Mouse (Mus musculus): Measurements from ENCODE around the gene Bmp5. TPM values are rescaled to one million over a fixed set of nuclear protein-coding genes. Genes with fewer than 3 reads are reported as not detected.
A peak's percentile ranks its signal among the peaks of the same experiment; 100 is the strongest.
"Not testable (repeated sequence)": the region's sequence is repeated elsewhere in the genome, so short reads cannot be mapped to it uniquely, and the experiment has no call there.

Gene Bmp5
- 1.9 and 2.5 TPM in 2 replicates for polyA plus RNA-seq (2012; rRNA removed)

GRCm38 (mm10) chr9:75775129-75775845, at the start of gene Bmp5:
TSS of gene Bmp5 (plus strand) at chr9:75775364.
- DNase-seq (ENCODE audit: extremely low spot score in 1 of 2, low spot score in 1 of 2) = no peak

GRCm38 (mm10) chr9:75760075-75760474, 15.1 kb upstream of the Bmp5 start:
- peak in 1 of 2 experiments; percentile 42 for DNase-seq (ENCODE audit: extremely low spot score in 1 of 2, low spot score in 1 of 2)

DNA sequence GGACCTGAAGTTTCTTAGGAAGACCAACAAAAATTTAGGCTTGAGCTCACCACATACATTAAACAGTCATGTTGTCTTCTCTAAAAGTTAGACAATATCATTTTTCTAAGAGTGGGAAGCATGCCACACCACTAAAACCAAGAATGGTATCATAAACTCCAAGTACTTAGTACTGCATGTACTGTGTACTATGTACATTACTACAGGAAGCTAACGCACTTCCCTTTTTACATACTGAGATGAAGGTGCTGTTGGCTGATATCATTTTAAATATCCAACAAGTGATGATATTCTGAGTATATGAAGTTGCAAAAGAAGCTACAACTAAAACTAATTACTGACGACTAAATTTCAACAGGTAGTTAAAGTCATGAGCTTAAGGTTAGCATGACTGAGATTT, 13.6 kb upstream of the Bmp5 start:
- no peak for DNase-seq (ENCODE audit: extremely low spot score in 1 of 2, low spot score in 1 of 2)

DNA sequence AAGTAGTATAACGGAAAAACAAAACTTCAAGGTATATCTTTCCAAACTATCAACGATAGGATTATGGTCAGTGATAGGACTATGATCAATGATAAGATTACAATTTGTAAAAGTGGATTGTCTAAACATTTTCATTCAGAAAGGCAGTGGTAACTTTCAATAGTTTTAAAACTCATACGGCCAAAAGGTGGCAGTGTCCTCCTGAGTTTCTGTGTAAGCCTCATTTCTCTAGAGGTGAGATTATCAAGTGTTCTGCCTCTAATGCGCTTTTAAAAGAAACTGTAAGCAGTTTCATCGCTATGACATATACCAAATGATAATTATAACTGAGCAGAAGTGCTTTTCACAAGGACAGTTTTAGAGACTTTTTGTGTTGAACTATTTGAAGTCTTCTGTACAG, 12.7 kb upstream of the Bmp5 start:
- DNase-seq (ENCODE audit: extremely low spot score in 1 of 2, low spot score in 1 of 2) = peak in 1 of 2 experiments; percentile 75

DNA sequence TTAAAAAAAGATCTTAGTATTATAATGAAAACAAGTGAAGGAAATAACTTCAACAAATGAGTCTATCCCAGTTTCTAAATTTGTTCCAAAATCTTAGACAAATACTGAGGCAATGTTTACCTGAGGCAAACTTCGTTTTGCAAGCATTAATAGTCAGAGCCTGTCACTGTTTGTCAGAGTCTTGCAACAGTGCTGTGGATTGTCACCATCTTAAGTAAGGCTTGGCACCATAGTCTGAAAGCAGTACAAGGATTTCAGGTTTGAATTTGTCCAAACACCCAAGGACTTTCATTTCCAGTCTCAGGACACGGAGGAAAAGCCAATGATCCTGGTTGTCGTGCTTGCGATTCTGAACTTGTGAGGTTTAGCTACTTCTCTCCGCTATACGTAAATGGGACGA, 10.4 kb upstream of the Bmp5 start:
- no peak for DNase-seq (ENCODE audit: extremely low spot score in 1 of 2, low spot score in 1 of 2)

GRCm38 (mm10) chr9:75766521-75766920, 8.6 kb upstream of the Bmp5 start:
- no peak for DNase-seq (ENCODE audit: extremely low spot score in 1 of 2, low spot score in 1 of 2)

DNA sequence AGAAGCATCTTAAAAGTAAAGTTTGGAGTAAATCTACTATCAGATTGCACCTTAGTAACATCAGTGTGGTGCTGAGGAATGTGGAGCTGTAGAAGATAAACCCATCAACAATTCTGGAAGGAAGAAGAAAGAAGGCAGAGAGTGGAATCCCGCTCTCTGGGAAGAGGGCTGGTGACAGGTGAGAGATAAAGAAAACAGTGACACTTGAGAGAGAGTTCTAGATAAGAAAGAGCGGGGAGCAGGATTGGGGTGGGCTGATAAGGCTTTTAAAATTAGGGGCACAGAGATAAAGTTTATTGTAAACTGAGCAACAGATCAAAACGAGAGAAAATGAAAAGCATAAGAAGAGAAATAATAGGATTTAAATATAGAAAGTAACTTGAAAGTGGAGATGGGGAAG, 6.1 kb upstream of the Bmp5 start:
- DNase-seq (ENCODE audit: extremely low spot score in 1 of 2, low spot score in 1 of 2) = no peak

- DNase-seq (ENCODE audit: extremely low spot score in 1 of 2, low spot score in 1 of 2) = no peak
Measured at GRCm38 (mm10) chr9:75776153-75776552, 989 bp downstream of the Bmp5 start.

- DNase-seq (ENCODE audit: extremely low spot score in 1 of 2, low spot score in 1 of 2) = no peak
Measured at GRCm38 (mm10) chr9:75778762-75779346, 3.7 kb downstream of the Bmp5 start.

DNA sequence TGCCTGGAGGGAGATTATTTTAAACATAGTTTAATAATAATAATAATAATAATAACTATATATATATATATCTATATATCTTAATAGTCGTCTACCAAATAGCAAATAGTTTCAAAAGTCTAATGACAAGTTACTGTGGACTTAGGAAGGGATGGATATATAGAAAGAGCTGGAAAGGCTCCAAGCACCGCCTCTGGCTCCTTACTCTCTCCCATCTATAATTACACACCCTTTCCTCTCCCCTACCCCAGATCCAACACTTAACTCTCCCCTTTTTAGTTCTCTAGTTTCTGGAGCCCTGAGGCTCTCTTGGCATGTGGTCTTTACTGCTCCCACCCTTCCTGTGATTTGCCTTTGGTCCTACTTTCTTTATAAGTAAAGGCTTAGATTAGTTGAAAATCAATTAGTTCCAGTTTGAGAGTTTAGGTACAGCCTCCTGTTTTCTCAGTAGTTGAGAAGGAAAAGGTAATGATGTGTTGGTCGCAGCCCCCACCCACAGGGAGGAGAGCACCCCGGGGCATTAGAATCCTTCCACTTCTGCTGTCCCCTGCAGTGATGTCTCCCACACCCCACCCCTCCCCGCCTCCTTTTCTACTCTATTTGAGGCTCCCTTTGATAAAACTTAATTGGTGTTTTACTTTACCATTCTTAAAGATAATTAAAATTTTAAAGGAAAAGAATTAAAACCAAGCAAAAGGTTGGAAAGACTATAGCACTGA, 5.6 kb downstream of the Bmp5 start:
- no peak for DNase-seq (ENCODE audit: extremely low spot score in 1 of 2, low spot score in 1 of 2)

DNA sequence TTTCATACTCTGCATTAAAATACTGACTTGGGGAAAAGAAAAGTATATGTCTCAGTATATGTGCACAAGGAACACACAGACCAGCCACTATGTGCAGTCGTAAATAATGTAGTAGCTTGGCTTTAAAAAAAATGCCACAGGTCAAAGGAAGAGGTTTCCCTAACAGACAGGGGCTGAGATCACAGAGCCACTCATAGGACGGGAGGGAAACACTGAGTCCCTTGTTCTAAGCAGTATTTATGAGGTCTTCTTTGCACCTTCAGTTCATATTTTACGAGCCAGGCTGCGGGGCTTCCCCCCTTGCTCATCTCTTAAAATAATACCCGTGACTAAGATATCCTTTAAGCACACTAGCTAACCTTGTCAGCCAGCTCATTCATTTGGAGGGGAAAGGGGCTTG, 6.4 kb downstream of the Bmp5 start:
- no peak for DNase-seq (ENCODE audit: extremely low spot score in 1 of 2, low spot score in 1 of 2)

DNA sequence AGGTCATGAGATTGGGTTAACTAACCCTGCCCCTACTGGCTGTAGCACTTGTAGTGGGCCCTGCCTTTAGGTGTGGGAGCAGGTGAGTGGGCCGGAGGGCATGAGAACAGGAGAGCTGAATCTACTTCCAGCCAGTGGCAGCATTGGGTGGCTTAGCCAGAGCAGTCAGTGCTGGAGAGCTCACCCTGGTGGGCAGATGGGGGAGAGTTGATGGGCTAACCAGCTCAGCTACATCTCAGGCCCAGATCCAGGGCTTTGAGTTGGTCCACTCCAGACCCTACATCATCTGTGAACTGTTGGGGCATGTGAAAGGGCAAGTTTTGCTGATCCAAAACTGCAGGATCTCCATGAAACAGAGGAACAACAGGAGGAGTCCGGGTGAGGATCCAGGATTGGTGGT, 8.4 kb downstream of the Bmp5 start:
- no peak for DNase-seq (ENCODE audit: extremely low spot score in 1 of 2, low spot score in 1 of 2)

DNA sequence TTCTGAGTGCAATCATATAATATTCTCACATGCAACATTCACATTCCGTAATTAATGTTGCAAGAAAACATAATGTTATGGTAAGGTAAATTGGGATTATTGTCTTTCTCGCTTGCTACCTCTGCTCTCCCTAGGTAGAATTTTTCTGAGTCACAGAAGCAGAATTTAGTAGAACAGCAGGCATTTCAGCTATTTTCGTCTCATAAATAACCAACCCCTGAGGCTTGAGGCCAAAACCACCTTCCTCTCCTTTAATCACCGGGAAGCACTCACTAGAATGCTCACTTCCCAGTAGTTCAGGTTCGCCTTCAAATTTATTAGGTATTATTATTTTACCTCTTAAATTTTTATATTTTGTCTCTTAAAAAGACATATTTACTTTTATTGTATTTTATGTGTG, 10.8 kb downstream of the Bmp5 start:
- DNase-seq (ENCODE audit: extremely low spot score in 1 of 2, low spot score in 1 of 2) = no peak

- DNase-seq (ENCODE audit: extremely low spot score in 1 of 2, low spot score in 1 of 2) = peak in 1 of 2 experiments; percentile 5
Measured at GRCm38 (mm10) chr9:75787121-75787520, 12.0 kb downstream of the Bmp5 start.

- DNase-seq (ENCODE audit: extremely low spot score in 1 of 2, low spot score in 1 of 2) = no peak
Measured at GRCm38 (mm10) chr9:75789879-75790428, 14.8 kb downstream of the Bmp5 start.

DNA sequence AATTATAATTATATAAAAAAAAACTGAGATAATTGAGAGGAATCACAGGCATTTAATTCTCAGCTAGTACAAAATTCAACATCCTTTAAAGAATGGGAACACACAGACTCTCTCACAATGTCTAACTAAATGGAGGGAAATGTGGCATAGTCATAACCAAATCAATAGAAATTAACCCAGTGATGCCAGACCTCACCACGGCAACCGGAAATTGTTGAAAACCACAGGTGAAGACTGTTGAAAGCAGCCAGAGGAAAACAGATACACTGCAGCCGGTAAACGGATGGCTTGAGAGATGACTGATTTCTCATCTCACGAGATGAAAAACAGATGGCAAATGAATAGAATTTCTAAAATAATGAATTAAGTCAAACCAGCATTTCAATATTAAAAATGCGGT, 29.8 kb downstream of the Bmp5 start:
- no peak for DNase-seq (ENCODE audit: extremely low spot score in 1 of 2, low spot score in 1 of 2)

DNA sequence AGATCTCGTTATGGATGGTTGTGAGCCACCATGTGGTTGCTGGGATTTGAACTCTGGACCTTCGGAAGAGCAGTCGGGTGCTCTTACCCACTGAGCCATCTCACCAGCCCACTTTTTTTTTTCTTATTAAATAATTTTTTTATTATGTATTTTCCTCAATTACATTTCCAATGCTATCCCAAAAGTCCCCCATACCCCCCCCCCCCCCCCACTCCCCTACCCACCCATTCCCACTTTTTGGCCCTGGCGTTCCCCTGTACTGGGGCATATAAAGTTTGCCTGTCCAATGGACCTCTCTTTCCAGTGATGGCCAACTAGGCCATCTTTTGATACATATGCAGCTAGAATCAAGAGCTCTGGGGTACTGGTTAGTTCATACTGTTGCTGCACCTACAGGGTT, 33.0 kb downstream of the Bmp5 start:
- DNase-seq (ENCODE audit: extremely low spot score in 1 of 2, low spot score in 1 of 2) = not testable (repeated sequence)

GRCm38 (mm10) chr9:75808659-75809058, 33.5 kb downstream of the Bmp5 start:
- DNase-seq (ENCODE audit: extremely low spot score in 1 of 2, low spot score in 1 of 2) = no peak

DNA sequence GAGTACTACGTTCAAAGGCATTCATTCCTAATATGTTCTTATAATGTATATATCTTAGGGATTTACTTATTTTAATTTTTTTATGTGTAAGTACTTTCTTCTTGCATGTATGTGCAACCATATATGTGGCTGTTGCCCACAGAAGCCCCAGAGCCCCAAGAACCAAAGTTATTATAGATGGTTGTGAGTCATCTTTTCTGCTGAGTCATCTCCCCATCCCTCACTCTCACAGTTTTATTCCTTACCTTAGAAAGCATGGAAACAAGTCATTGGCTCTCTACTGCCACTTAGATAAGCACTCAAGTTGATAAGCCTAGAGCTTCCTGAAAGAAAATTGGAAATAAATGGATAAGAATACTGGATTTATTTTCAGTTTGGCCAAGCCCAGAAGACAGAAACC, 40.0 kb downstream of the Bmp5 start:
- peak in 1 of 2 experiments; percentile 2 for DNase-seq (ENCODE audit: extremely low spot score in 1 of 2, low spot score in 1 of 2)

- DNase-seq (ENCODE audit: extremely low spot score in 1 of 2, low spot score in 1 of 2) = no peak
Measured at GRCm38 (mm10) chr9:75818400-75818799, 43.2 kb downstream of the Bmp5 start.

- DNase-seq (ENCODE audit: extremely low spot score in 1 of 2, low spot score in 1 of 2) = no peak
Measured at GRCm38 (mm10) chr9:75832468-75832867, 57.3 kb downstream of the Bmp5 start.
